Mouse (Mus musculus): ENCODE measurements around the gene Aptx. TPM values are rescaled to one million over a fixed set of nuclear protein-coding genes. Genes with fewer than 3 reads are reported as not detected.

Aptx gene
- total RNA-seq (2023), result 14.0 and 18.5 TPM in 2 replicates

GRCm38 (mm10) chr4:40702797-40703709, at the start of gene Aptx:
Gene Aptx, minus strand, starts transcription at chr4:40703194.

GRCm38 (mm10) chr4:40722011-40722666, 19.1 kb upstream of the Aptx start, which contains the start of gene Dnaja1:
Gene Dnaja1, plus strand, starts transcription at chr4:40722150.

Other genes starting within 250 kb of the Aptx start
- not detected in 2 replicates for gene Tmem215, start 231.0 kb downstream of the Aptx start, total RNA-seq (2023)
- 314 and 353 TPM in 2 replicates for gene Dnaja1, start 19.0 kb upstream of the Aptx start, total RNA-seq (2023)
- gene Smu1, start 54.7 kb upstream of the Aptx start, total RNA-seq (2023), result 55.2 and 57.3 TPM in 2 replicates
- 59.0 and 68.1 TPM in 2 replicates for gene B4galt1, start 150.8 kb upstream of the Aptx start, total RNA-seq (2023)
- not detected in 2 replicates for gene Spink4, start 216.9 kb upstream of the Aptx start, total RNA-seq (2023)
- 51.3 and 54.6 TPM in 2 replicates for gene Bag1, start 245.1 kb upstream of the Aptx start, total RNA-seq (2023)
- gene Chmp5, start 245.2 kb upstream of the Aptx start, total RNA-seq (2023), result 48.4 and 52.3 TPM in 2 replicates

Measured in neutrophil, adult 65 days (primary cell).